Mouse (Mus musculus): Measurements from ENCODE around the gene Olfr221. TPM values are rescaled to one million over a fixed set of nuclear protein-coding genes. Genes with fewer than 3 reads are reported as not detected.
"Not testable (repeated sequence)": the region's sequence is repeated elsewhere in the genome, so short reads cannot be mapped to it uniquely, and the experiment has no call there.

Olfr221 gene
- not detected in 2 replicates for polyA plus RNA-seq (2014; fragmentation: Nextera tagmentation; extraction: Ambion mirVana)

DNA sequence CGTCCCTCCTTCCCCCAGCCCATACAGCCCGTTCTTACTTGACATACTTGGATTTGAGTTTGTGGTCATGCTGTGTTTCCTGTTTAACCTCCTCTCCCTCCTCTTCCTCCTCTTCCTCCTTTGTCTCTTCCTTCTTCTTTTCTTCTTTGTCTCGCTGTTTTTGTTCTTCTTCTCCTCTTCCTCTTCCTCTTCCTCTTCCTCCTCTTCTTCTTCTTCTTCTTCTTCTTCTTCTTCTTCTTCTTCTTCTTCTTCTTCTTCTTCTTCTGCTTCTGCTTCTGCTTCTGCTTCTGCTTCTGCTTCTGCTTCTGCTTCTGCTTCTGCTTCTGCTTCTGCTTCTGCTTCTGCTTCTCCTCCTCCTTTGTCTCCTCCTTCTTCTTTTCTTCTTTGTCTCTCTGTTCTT is at the start of gene Olfr221:
Gene Olfr221 (minus strand): TSS at position 101 of the 400 bp plus-strand sequence.
- 74% methylated on average over 3 of the region's 3 CpGs for WGBS
- not testable (repeated sequence) for H3K9ac ChIP-seq (ENCODE audit: low read length); ATAC-seq (ENCODE audit: insufficient read depth, low FRiP score, low TSS enrichment); H3K36me3 ChIP-seq (ENCODE audit: control insufficient read depth, insufficient read depth, low read length); H3K9me3 ChIP-seq (ENCODE audit: control insufficient read depth, low read length); H3K4me1 ChIP-seq (ENCODE audit: control insufficient read depth, insufficient read depth, low read length); DNase-seq (ENCODE audit: low spot score); H3K27ac ChIP-seq (ENCODE audit: low read depth, low read length); H3K4me2 ChIP-seq (ENCODE audit: low read depth); H3K4me3 ChIP-seq (ENCODE audit: low read depth, low read length); H3K27me3 ChIP-seq (ENCODE audit: control insufficient read depth, insufficient read depth, low read length)

DNA sequence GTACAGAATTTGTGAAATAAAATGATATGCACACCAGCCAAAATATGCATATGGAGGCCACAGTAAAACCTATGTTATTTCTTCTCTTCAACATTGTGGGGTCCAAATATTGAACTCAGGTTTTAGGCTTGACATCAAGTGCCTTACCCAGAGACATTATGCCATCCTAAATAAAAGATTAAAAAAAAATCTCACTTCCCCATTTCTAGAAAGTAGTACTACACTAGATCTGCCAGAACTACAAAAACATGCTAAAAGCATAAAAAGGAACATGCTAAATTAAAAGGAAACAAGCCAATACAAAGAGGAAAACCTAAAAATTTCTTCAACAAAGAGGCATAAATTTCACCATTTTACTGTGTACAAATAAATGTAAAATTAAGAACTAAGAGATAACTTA is 40.8 kb upstream of the Olfr221 start:
- no peak overlapping the region for H3K9ac ChIP-seq (ENCODE audit: low read length)

DNA sequence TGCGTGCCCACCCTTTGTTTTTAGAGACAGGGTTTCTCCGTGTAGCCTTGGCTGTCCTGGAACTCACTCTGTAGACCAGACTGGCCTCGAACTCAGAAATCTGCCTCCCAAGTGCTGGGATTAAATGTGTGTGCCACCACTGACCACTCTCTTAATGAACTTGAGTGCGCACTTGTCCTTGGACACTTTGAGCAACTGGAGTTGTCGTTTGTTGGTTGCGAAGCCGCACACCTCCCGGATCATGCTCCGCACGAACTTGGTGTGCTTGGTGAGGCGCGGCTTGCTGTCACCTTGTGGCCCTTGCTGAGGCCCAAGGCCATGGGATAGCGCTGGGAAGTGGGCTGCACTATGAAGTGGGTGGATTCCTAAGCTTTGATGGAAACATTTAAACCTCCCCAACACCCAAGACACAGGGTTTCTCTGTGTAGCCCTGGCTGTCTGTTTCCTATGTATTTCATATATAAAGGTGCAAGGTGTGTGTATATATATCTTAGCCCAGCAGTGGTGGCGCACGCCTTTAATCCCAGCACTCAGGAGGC is 29.4 kb upstream of the Olfr221 start:
- Histone ChIP-seq H3K27ac (ENCODE audit: low read depth, low read length) (no peak overlapping the region), H3K4me2 (ENCODE audit: low read depth) (no peak overlapping the region), H3K4me1 (ENCODE audit: control insufficient read depth, insufficient read depth, low read length) (no peaks in the 10 kb centered on the region), H3K9ac (ENCODE audit: low read length) (no peak overlapping the region), H3K9me3 (ENCODE audit: control insufficient read depth, low read length) (no peaks in the 10 kb centered on the region), H3K36me3 (ENCODE audit: control insufficient read depth, insufficient read depth, low read length) (peaks cover 11% of the 10 kb centered on the region), H3K4me3 (ENCODE audit: low read depth, low read length) (no peak overlapping the region), H3K27me3 (ENCODE audit: control insufficient read depth, insufficient read depth, low read length) (no peaks in the 10 kb centered on the region)
- no peak for ATAC-seq (ENCODE audit: insufficient read depth, low FRiP score, low TSS enrichment)
- WGBS, result 93% methylated on average over 15 of the region's 15 CpGs
- no peak for DNase-seq (ENCODE audit: low spot score)

More for the DNA sequence above, 40.8 kb upstream of the Olfr221 start:
- no peak overlapping the region for H3K4me3 ChIP-seq (ENCODE audit: low read depth, low read length)
- no peaks in the 10 kb centered on the region for H3K27me3 ChIP-seq (ENCODE audit: control insufficient read depth, insufficient read depth, low read length)
- H3K4me2 ChIP-seq (ENCODE audit: low read depth), result no peak overlapping the region
- peaks cover 8% of the 10 kb centered on the region for H3K36me3 ChIP-seq (ENCODE audit: control insufficient read depth, insufficient read depth, low read length)
- DNase-seq (ENCODE audit: low spot score), result no peak
- H3K4me1 ChIP-seq (ENCODE audit: control insufficient read depth, insufficient read depth, low read length), result no peaks in the 10 kb centered on the region
- H3K9me3 ChIP-seq (ENCODE audit: control insufficient read depth, low read length), result no peaks in the 10 kb centered on the region
- ATAC-seq (ENCODE audit: insufficient read depth, low FRiP score, low TSS enrichment), result no peak
- H3K27ac ChIP-seq (ENCODE audit: low read depth, low read length), result no peak overlapping the region

DNA sequence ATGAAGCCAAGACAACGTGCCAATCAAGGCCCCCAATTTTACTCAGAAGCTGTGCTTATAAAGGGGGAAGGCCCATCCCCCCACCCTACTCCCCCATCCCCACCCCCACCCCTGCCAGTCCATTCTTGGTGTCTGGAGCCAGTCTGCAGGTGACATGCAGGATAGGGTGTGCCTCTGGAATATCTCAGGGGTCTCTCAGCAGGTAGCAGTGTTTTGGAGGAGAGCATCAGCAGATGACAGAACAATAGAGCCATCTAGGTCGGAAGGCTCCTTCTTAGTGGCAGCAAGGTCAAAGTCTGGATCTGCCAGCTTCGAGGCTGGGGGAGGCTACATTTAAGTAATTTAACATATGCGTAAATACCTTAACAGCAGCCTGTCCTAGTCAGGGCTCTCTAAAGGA is 23.9 kb upstream of the Olfr221 start:
- Histone ChIP-seq H3K9ac (ENCODE audit: low read length) (no peak overlapping the region), H3K4me3 (ENCODE audit: low read depth, low read length) (no peak overlapping the region), H3K9me3 (ENCODE audit: control insufficient read depth, low read length) (no peaks in the 10 kb centered on the region), H3K27ac (ENCODE audit: low read depth, low read length) (no peak overlapping the region), H3K4me2 (ENCODE audit: low read depth) (no peak overlapping the region), H3K36me3 (ENCODE audit: control insufficient read depth, insufficient read depth, low read length) (no peaks in the 10 kb centered on the region), H3K27me3 (ENCODE audit: control insufficient read depth, insufficient read depth, low read length) (no peaks in the 10 kb centered on the region), H3K4me1 (ENCODE audit: control insufficient read depth, insufficient read depth, low read length) (no peaks in the 10 kb centered on the region)
- ATAC-seq (ENCODE audit: insufficient read depth, low FRiP score, low TSS enrichment) (no peak), DNase-seq (ENCODE audit: low spot score) (no peak)
- 47% methylated on average over 4 of the region's 4 CpGs for WGBS

DNA sequence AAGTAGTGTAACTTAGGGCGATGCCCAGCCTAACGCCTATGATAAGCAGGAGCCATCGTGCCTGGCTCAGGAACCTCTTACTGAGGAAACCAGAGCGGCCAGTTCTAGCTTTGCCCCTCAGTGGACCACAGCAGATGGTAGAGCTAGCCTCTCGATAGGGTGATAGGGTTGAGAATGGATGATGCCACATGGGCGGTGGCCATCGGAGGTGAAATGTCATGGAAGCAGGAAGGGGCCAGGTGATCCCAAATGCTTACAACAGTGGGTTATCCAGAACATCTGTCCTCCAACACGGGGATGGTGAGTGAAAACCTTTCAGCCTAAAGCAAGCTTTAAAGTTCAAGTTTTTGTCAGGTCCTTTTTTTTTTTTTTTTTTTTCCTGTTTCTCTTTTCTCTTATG is 19.5 kb upstream of the Olfr221 start:
- Histone ChIP-seq H3K27me3 (ENCODE audit: control insufficient read depth, insufficient read depth, low read length) (no peaks in the 10 kb centered on the region), H3K9ac (ENCODE audit: low read length) (no peak overlapping the region), H3K4me2 (ENCODE audit: low read depth) (no peak overlapping the region), H3K27ac (ENCODE audit: low read depth, low read length) (no peak overlapping the region), H3K36me3 (ENCODE audit: control insufficient read depth, insufficient read depth, low read length) (no peaks in the 10 kb centered on the region), H3K4me3 (ENCODE audit: low read depth, low read length) (no peak overlapping the region), H3K9me3 (ENCODE audit: control insufficient read depth, low read length) (no peaks in the 10 kb centered on the region), H3K4me1 (ENCODE audit: control insufficient read depth, insufficient read depth, low read length) (no peaks in the 10 kb centered on the region)
- ATAC-seq (ENCODE audit: insufficient read depth, low FRiP score, low TSS enrichment) (no peak), DNase-seq (ENCODE audit: low spot score) (no peak)
- WGBS, result 88% methylated on average over 8 of the region's 8 CpGs

DNA sequence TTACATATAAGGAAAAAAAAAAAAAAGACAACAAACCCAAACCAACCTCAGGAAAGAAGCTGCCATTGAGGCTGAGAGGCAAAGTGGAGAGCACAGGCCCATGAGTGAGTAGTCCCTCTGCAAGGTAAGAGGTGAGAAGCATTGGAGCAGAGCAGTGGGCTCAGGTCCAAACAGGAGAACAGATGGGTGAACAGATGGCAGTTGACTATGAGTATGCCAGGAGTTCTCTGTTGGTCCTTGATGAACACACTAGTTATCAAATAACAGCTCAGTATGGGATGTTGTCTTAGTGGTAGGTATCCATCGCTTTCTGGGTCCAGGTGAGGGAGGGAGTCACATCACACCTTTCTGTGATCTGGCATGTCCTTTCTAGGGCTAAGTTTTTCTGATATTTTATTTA is 18.5 kb upstream of the Olfr221 start:
- H3K27ac ChIP-seq (ENCODE audit: low read depth, low read length), result no peak overlapping the region
- H3K4me1 ChIP-seq (ENCODE audit: control insufficient read depth, insufficient read depth, low read length), result no peaks in the 10 kb centered on the region
- no peak overlapping the region for H3K9ac ChIP-seq (ENCODE audit: low read length)
- H3K27me3 ChIP-seq (ENCODE audit: control insufficient read depth, insufficient read depth, low read length), result no peaks in the 10 kb centered on the region
- no peaks in the 10 kb centered on the region for H3K9me3 ChIP-seq (ENCODE audit: control insufficient read depth, low read length)
- H3K4me2 ChIP-seq (ENCODE audit: low read depth), result no peak overlapping the region
- H3K36me3 ChIP-seq (ENCODE audit: control insufficient read depth, insufficient read depth, low read length), result no peaks in the 10 kb centered on the region
- no peak for DNase-seq (ENCODE audit: low spot score)
- H3K4me3 ChIP-seq (ENCODE audit: low read depth, low read length), result no peak overlapping the region
- 90% methylated on average over 1 of the region's 1 CpGs for WGBS
- ATAC-seq (ENCODE audit: insufficient read depth, low FRiP score, low TSS enrichment), result no peak

DNA sequence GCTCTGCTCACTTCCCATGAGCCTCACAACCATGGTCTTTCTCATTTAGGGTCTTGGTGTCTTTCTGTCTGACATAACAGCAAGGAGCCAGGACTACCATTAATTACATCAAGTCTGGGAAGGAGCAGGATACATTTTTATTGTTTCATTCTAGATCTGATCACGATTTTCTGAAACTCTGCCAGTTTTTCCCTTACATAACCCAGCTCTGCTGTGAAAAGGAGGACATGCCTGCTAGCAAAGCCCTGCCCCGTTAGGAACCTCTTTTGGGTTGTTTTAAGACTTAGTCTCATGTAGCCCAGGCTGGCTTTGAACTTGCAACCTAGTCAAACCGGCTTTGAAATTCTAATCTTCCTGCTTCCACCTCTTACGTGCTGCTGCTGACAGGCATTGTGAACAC is 17.7 kb upstream of the Olfr221 start:
- H3K27ac ChIP-seq (ENCODE audit: low read depth, low read length), result no peak overlapping the region
- 70% methylated on average over 4 of the region's 4 CpGs for WGBS
- no peaks in the 10 kb centered on the region for H3K27me3 ChIP-seq (ENCODE audit: control insufficient read depth, insufficient read depth, low read length)
- H3K4me2 ChIP-seq (ENCODE audit: low read depth), result no peak overlapping the region
- no peaks in the 10 kb centered on the region for H3K36me3 ChIP-seq (ENCODE audit: control insufficient read depth, insufficient read depth, low read length)
- ATAC-seq (ENCODE audit: insufficient read depth, low FRiP score, low TSS enrichment) (no peak), DNase-seq (ENCODE audit: low spot score) (no peak)
- no peak overlapping the region for H3K4me3 ChIP-seq (ENCODE audit: low read depth, low read length)
- H3K9ac ChIP-seq (ENCODE audit: low read length), result no peak overlapping the region
- H3K4me1 ChIP-seq (ENCODE audit: control insufficient read depth, insufficient read depth, low read length), result no peaks in the 10 kb centered on the region
- no peaks in the 10 kb centered on the region for H3K9me3 ChIP-seq (ENCODE audit: control insufficient read depth, low read length)

DNA sequence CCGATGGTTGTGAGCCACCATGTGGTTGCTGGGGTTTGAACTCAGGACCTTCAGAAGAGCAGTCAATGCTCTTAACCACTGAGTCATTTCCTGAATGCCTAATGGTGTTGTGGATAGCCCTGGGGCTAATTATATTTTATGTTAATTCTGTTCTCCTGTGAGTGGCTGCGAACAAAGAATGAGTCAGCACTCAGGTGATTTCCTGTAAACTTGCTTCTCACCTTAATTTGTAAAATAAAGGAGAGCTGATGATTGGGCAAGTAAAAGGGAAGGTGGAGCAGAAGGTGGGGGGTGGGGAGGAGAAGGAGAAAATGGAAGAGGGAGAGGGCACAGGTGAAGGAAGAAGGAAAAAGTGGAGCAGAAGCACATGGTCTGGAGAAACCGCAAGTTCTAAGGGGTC is 10.5 kb upstream of the Olfr221 start:
- H3K4me2 ChIP-seq (ENCODE audit: low read depth); H3K4me3 ChIP-seq (ENCODE audit: low read depth, low read length); ATAC-seq (ENCODE audit: insufficient read depth, low FRiP score, low TSS enrichment); DNase-seq (ENCODE audit: low spot score); H3K27me3 ChIP-seq (ENCODE audit: control insufficient read depth, insufficient read depth, low read length); H3K4me1 ChIP-seq (ENCODE audit: control insufficient read depth, insufficient read depth, low read length); H3K36me3 ChIP-seq (ENCODE audit: control insufficient read depth, insufficient read depth, low read length); H3K9ac ChIP-seq (ENCODE audit: low read length); H3K9me3 ChIP-seq (ENCODE audit: control insufficient read depth, low read length); H3K27ac ChIP-seq (ENCODE audit: low read depth, low read length): not testable (repeated sequence)
- 90% methylated on average over 3 of the region's 3 CpGs for WGBS

DNA sequence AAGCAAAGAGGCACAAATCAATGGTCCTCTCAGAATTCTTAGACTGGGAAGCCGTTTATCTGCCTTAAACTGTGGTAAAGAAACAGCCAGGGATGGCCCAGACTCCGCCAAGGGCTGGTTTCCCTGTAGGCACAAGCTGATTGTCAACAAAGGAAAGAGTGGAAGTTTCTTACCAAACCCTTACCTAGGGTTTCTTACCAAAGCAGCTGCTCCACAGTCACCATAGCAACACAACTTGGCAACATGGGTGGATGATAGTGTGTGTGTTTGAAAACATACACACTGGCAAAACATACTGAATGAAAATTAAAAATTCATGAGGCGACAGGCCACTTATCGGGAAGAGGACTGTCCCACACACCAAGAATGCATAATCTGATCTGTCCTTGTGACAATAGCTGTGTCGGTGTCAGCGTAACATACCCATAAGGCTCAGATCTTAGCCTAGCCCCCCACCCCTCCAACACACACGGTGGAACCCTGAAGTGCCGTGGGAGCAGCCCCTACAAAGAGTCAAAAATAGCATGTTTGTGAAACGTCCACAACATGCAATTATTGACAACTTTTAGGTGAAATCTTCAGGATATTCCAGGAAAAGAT is 3.8 kb upstream of the Olfr221 start:
- WGBS, result 75% methylated on average over 9 of the region's 9 CpGs
- H3K4me2 ChIP-seq (ENCODE audit: low read depth), result no peak overlapping the region
- H3K4me1 ChIP-seq (ENCODE audit: control insufficient read depth, insufficient read depth, low read length), result no peaks in the 10 kb centered on the region
- ATAC-seq (ENCODE audit: insufficient read depth, low FRiP score, low TSS enrichment), result no peak
- H3K27ac ChIP-seq (ENCODE audit: low read depth, low read length), result no peak overlapping the region
- no peaks in the 10 kb centered on the region for H3K9me3 ChIP-seq (ENCODE audit: control insufficient read depth, low read length)
- no peak overlapping the region for H3K9ac ChIP-seq (ENCODE audit: low read length)
- H3K27me3 ChIP-seq (ENCODE audit: control insufficient read depth, insufficient read depth, low read length), result no peaks in the 10 kb centered on the region
- DNase-seq (ENCODE audit: low spot score), result no peak
- H3K4me3 ChIP-seq (ENCODE audit: low read depth, low read length), result no peak overlapping the region
- H3K36me3 ChIP-seq (ENCODE audit: control insufficient read depth, insufficient read depth, low read length), result no peaks in the 10 kb centered on the region

Data from neural tube, embryonic 11.5 days (tissue).